Mouse (Mus musculus): ENCODE results near the gene Magoh. TPM values are rescaled to one million over a fixed set of nuclear protein-coding genes. Genes with fewer than 3 reads are reported as not detected.

The Magoh gene
- total and polyA plus RNA-seq, 3 experiments, result 165 to 369 (median 217) TPM

GRCm38 (mm10) chr4:107836758-107837157, 42.8 kb upstream of the Magoh start:
- Histone ChIP-seq H3K9me3 (replicated peaks; ENCODE audit: low read length) (no peaks in the 10 kb centered on the region), H3K36me3 (replicated peaks in 1 of 2; ENCODE audit: control insufficient read depth in 1 of 2, insufficient read depth in 1 of 2, low read length in 1 of 2) (peaks cover 5 to 78% of the 10 kb centered on the region in 2 experiments), H3K4me1 (ENCODE audit: control insufficient read depth in 1 of 2, insufficient read depth in 2 of 2) (peaks cover 0 to 22% of the 10 kb centered on the region in 2 experiments; a peak in 2 of 4 replicates), H3K4me2 (ENCODE audit: insufficient read depth, low read depth, poor library complexity, severe bottlenecking) (no peak overlapping the region), H3K79me2 (replicated peaks; ENCODE audit: control insufficient read depth, extremely low read depth, insufficient read depth, poor library complexity, severe bottlenecking) (no peaks in the 10 kb centered on the region), H3K9ac (ENCODE audit: insufficient read depth, low read depth) (no peak overlapping the region), H3K27ac (ENCODE audit: insufficient read depth, low read depth) (no peak overlapping the region), H3K4me3 (replicated peaks in 1 of 3; ENCODE audit: low read depth in 2 of 3, low read length in 2 of 3, poor library complexity in 1 of 3) (no peak overlapping the region), H3K27me3 (replicated peaks) (no peaks in the 10 kb centered on the region)
- no peak for TF ChIP-seq EP300 (IDR thresholded peaks at IDR 0.05; ENCODE audit: low read length)
- TF ChIP-seq NRF1 (IDR thresholded peaks at IDR 0.05; ENCODE audit: low read depth, low read length), result no peak
- TF ChIP-seq MEF2A (IDR thresholded peaks at IDR 0.05; ENCODE audit: borderline replicate concordance, low read depth, low read length), result no peak
- TF ChIP-seq BHLHE40 (IDR thresholded peaks at IDR 0.05; ENCODE audit: low read depth, low read length), result no peak
- no peak for TF ChIP-seq SIN3A (IDR thresholded peaks at IDR 0.05; ENCODE audit: low read length)
- no peak for TF ChIP-seq UBTF (IDR thresholded peaks at IDR 0.05; ENCODE audit: low read depth, low read length)
- TF ChIP-seq IRF4 (IDR thresholded peaks at IDR 0.05; ENCODE audit: low read depth, low read length), result no peak
- no peak for TF ChIP-seq NELFE (IDR thresholded peaks at IDR 0.05; ENCODE audit: low read depth, low read length)
- TF ChIP-seq MAX (IDR thresholded peaks at IDR 0.05; ENCODE audit: low read length), result no peak
- TF ChIP-seq KAT2A (IDR thresholded peaks at IDR 0.05; ENCODE audit: insufficient replicate concordance, low read length), result no peak
- no peak for TF ChIP-seq ETS1 (conservative IDR thresholded peaks at IDR 0.05; ENCODE audit: low read depth, low read length)
- TF ChIP-seq MYC (IDR thresholded peaks at IDR 0.05; ENCODE audit: low read depth, low read length), result no peak
- TF ChIP-seq HCFC1 (IDR thresholded peaks at IDR 0.05; ENCODE audit: low read depth, low read length), result no peak
- no peak for TF ChIP-seq ELF1 (IDR thresholded peaks at IDR 0.05; ENCODE audit: low read depth, low read length)
- no peak for TF ChIP-seq ZKSCAN1 (IDR thresholded peaks at IDR 0.05; ENCODE audit: borderline replicate concordance, low read depth, low read length)
- dilution Hi-C loops (cut with MboI; ENCODE audit: extremely low pct_ligation_motif_present, extremely low pct_unique_long_range_greater_than_20kb, low sequenced_read_pairs), result no loop called here
- no peak for DNase-seq (ENCODE audit: extremely low read depth)
- in situ Hi-C loops (cut with MboI; ENCODE audit: low pct_ligation_motif_present, low pct_unique_long_range_greater_than_20kb, low sequenced_read_pairs), result loop anchor here (25.0 kb wide), 1 partner anchor 424 kb away; no protein-coding TSS in a partner anchor

DNA sequence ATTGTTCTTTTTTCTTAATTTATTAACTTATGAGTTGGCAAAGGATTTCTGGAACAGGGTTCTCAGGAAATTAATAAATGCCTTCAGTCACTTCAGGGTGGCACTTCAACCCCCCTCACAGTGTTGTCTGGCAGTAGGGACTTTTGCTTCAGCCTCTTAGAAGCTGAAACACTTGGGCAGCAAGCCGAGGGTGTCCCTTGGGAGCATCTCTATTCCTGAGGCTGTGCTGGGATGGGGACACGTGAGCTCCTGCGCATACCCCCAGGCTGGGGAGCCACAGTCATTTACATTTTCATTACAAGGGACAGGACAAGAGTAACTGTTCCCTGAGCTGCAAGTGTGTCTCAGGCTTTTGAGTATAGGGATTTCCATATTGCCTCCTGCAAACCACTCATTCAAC, 41.6 kb upstream of the Magoh start:
- H3K27me3 ChIP-seq (replicated peaks), result no peaks in the 10 kb centered on the region
- H3K4me3 ChIP-seq (replicated peaks in 1 of 3; ENCODE audit: low read depth in 2 of 3, low read length in 2 of 3, poor library complexity in 1 of 3), result no peak overlapping the region
- peaks cover 5 to 81% of the 10 kb centered on the region in 2 experiments for H3K36me3 ChIP-seq (replicated peaks in 1 of 2; ENCODE audit: control insufficient read depth in 1 of 2, insufficient read depth in 1 of 2, low read length in 1 of 2)
- H3K27ac ChIP-seq (ENCODE audit: insufficient read depth, low read depth), result no peak overlapping the region
- in situ Hi-C loops (cut with MboI; ENCODE audit: low pct_ligation_motif_present, low pct_unique_long_range_greater_than_20kb, low sequenced_read_pairs), result loop anchor here (25.0 kb wide), 1 partner anchor 426 kb away; no protein-coding TSS in a partner anchor
- dilution Hi-C loops (cut with MboI; ENCODE audit: extremely low pct_ligation_motif_present, extremely low pct_unique_long_range_greater_than_20kb, low sequenced_read_pairs), result no loop called here
- DNase-seq (ENCODE audit: extremely low read depth), result no peak
- H3K9ac ChIP-seq (ENCODE audit: insufficient read depth, low read depth), result no peak overlapping the region
- no peaks in the 10 kb centered on the region for H3K79me2 ChIP-seq (replicated peaks; ENCODE audit: control insufficient read depth, extremely low read depth, insufficient read depth, poor library complexity, severe bottlenecking)
- TF ChIP-seq ZNF384 (IDR thresholded peaks at IDR 0.05; ENCODE audit: low read depth, low read length), result no peak
- no peak for TF ChIP-seq MAFK (IDR thresholded peaks at IDR 0.05; ENCODE audit: insufficient replicate concordance, low read length)
- TF ChIP-seq RCOR1 (conservative IDR thresholded peaks at IDR 0.05; ENCODE audit: low read depth, low read length), result no peak
- no peak for TF ChIP-seq JUND (conservative IDR thresholded peaks at IDR 0.05; ENCODE audit: low read depth, low read length)
- TF ChIP-seq GABPA (IDR thresholded peaks at IDR 0.05; ENCODE audit: insufficient replicate concordance, low read depth, low read length), result no peak
- no peak for TF ChIP-seq MYC (IDR thresholded peaks at IDR 0.05; ENCODE audit: low read depth, low read length)
- TF ChIP-seq NRF1 (IDR thresholded peaks at IDR 0.05; ENCODE audit: low read depth, low read length), result no peak
- TF ChIP-seq USF1 (IDR thresholded peaks at IDR 0.05; ENCODE audit: low read depth, low read length), result no peak
- TF ChIP-seq ZKSCAN1 (IDR thresholded peaks at IDR 0.05; ENCODE audit: borderline replicate concordance, low read depth, low read length), result no peak
- TF ChIP-seq BHLHE40 (IDR thresholded peaks at IDR 0.05; ENCODE audit: low read depth, low read length), result no peak
- TF ChIP-seq ELF1 (IDR thresholded peaks at IDR 0.05; ENCODE audit: low read depth, low read length), result no peak
- TF ChIP-seq TBP (conservative IDR thresholded peaks at IDR 0.05; ENCODE audit: low read depth, low read length), result no peak
- no peak for TF ChIP-seq MAZ (IDR thresholded peaks at IDR 0.05; ENCODE audit: low read depth, low read length)
- no peak for TF ChIP-seq TCF12 (IDR thresholded peaks at IDR 0.05; ENCODE audit: low read depth, low read length)
- TF ChIP-seq CTCF (conservative IDR thresholded peaks at IDR 0.05 in 1 of 2, IDR thresholded peaks at IDR 0.05 in 1 of 2; ENCODE audit: low read depth in 2 of 2, low read length in 2 of 2), result no peak
- TF ChIP-seq ZMIZ1 (IDR thresholded peaks at IDR 0.05; ENCODE audit: low read depth, low read length), result no peak
- peaks cover 0 to 22% of the 10 kb centered on the region in 2 experiments; a peak in 2 of 4 replicates for H3K4me1 ChIP-seq (ENCODE audit: control insufficient read depth in 1 of 2, insufficient read depth in 2 of 2)
- H3K4me2 ChIP-seq (ENCODE audit: insufficient read depth, low read depth, poor library complexity, severe bottlenecking), result no peak overlapping the region
- H3K9me3 ChIP-seq (replicated peaks; ENCODE audit: low read length), result no peaks in the 10 kb centered on the region
